Mouse (Mus musculus) macrophage (primary cell): ENCODE results near the gene Kifap3. TPM values are rescaled to one million over a fixed set of nuclear protein-coding genes. Genes with fewer than 3 reads are reported as not detected.

Experiments
- polyA plus RNA-seq: library from polyadenylated mRNA; stranded (reverse); fragments of 250-400 nt; gene quantifications from 3 replicates; pipeline ENCODE4 v1.2.4, GENCODE M21; 2018; ENCODE audit warnings: inconsistent platforms

Kifap3 gene
- polyA plus RNA-seq, 1 experiment from 2014 or later = 16.0 TPM

Other genes starting within 250 kb of the Kifap3 start
- gene Mettl11b, start 54.4 kb upstream of the Kifap3 start, polyA plus RNA-seq = not detected in 3 replicates
- 14.2 to 17.7 TPM (median 16.2 TPM) in 3 replicates for gene Scyl3, start 149.5 kb downstream of the Kifap3 start, polyA plus RNA-seq
- gene BC055324, start 215.2 kb downstream of the Kifap3 start, polyA plus RNA-seq = 0.76 to 4.4 TPM (median 0.87 TPM) in 3 replicates
- 2.0 to 3.4 TPM (median 2.1 TPM) in 3 replicates for gene Mettl18, start 215.3 kb downstream of the Kifap3 start, polyA plus RNA-seq